Mouse (Mus musculus) intestine, embryonic 14.5 days (tissue): ENCODE data around the gene Mboat1. TPM values are rescaled to one million over a fixed set of nuclear protein-coding genes. Genes with fewer than 3 reads are reported as not detected.

Experiments used
- ATAC-seq: fragments of 200-750 bp; cut with Nextera tagmentation; replicated peaks from 2 replicates; pipeline ENCODE4 v1.8.0; 2017; ENCODE audit warnings: low read depth, moderate number of reproducible peaks, moderate TSS enrichment, moderate library complexity; ENCODE audit not compliant: low FRiP score, low TSS enrichment
- DNase-seq: peaks from one replicate; pipeline ENCODE4 v3.0.0-alpha.2; 2018; ENCODE audit warnings: low spot score
- H3K27ac ChIP-seq: fragments of 300-500 bp; sonication (generic); 2 replicates; pipeline ENCODE4 v1.5.1; 2014; ENCODE audit warnings: low read depth, mild to moderate bottlenecking, control low read depth
- H3K27me3 ChIP-seq: fragments of 300-500 bp; sonication (generic); replicated peaks from 2 replicates; pipeline ENCODE4 v1.6.1; 2014; ENCODE audit warnings: low read length, control low read depth; ENCODE audit not compliant: control insufficient read depth, insufficient read depth
- H3K36me3 ChIP-seq: fragments of 300-500 bp; sonication (generic); 2 replicates; pipeline ENCODE4 v1.6.1; 2014; ENCODE audit warnings: low read length, control low read depth; ENCODE audit not compliant: control insufficient read depth, insufficient read depth
- H3K4me1 ChIP-seq: fragments of 300-500 bp; sonication (generic); replicated peaks from 2 replicates; pipeline ENCODE4 v1.6.1; 2014; ENCODE audit warnings: low read length, control low read depth, mixed read lengths; ENCODE audit not compliant: control insufficient read depth, insufficient read depth
- H3K4me2 ChIP-seq: fragments of 300-500 bp; sonication (generic); 2 replicates; pipeline ENCODE4 v1.6.1; 2014; ENCODE audit warnings: low read length
- H3K4me3 ChIP-seq: fragments of 300-500 bp; sonication (generic); 2 replicates; pipeline ENCODE4 v1.5.1; 2014; ENCODE audit warnings: low read depth, low read length, control low read depth, mixed read lengths
- H3K9ac ChIP-seq: fragments of 300-500 bp; sonication (generic); 2 replicates; pipeline ENCODE4 v1.6.1; 2014; ENCODE audit warnings: mild to moderate bottlenecking, low read length
- H3K9me3 ChIP-seq: fragments of 300-500 bp; sonication (generic); 2 replicates; pipeline ENCODE4 v1.6.1; 2016; ENCODE audit warnings: low read length, control low read depth; ENCODE audit not compliant: control insufficient read depth
- WGBS: fragments of 180-500 bp; shearing (Covaris S2); extraction: QIAGEN DNeasy Blood & Tissue Kit; methylation state at CpG from one replicate; pipeline ENCODE4 v1.1.7; 2014; 5-methylcytosine and 5-hydroxymethylcytosine counted together
- polyA plus RNA-seq: library from polyadenylated mRNA; unstranded; fragments of >200 nt; fragmentation: Nextera tagmentation; extraction: Ambion mirVana; gene quantifications from 2 replicates; pipeline ENCODE4 v1.2.1, GENCODE M21; 2014

Gene Mboat1
- 49.4 and 49.6 TPM in 2 replicates for polyA plus RNA-seq

GRCm38 (mm10) chr13:30136243-30136922 is at the start of gene Mboat1:
TSS of gene Mboat1 (plus strand) at chr13:30136489.
- H3K9ac ChIP-seq: peak within 1 kb of the TSS; percentile 68
- H3K4me2 ChIP-seq: peak within 1 kb of the TSS; percentile 92
- H3K4me3 ChIP-seq: peak within 1 kb of the TSS; percentile 67
- no peaks in the 10 kb centered on the region for H3K4me1 ChIP-seq
- ATAC-seq (peak; percentile 93), DNase-seq (peak; percentile 86)
- no peaks in the 10 kb centered on the region for H3K9me3 ChIP-seq
- H3K27ac ChIP-seq: peak within 1 kb of the TSS; percentile 60; the same call in 1 of the 2 replicates
- under 1% methylated on average over 55 of the region's 55 CpGs for WGBS
- H3K36me3 ChIP-seq: no peaks in the 10 kb centered on the region
- H3K27me3 ChIP-seq: no peaks in the 10 kb centered on the region

GRCm38 (mm10) chr13:30093086-30093485 is 43.2 kb upstream of the Mboat1 start:
- no peaks in the 10 kb centered on the region for H3K36me3 ChIP-seq
- DNase-seq: no peak

GRCm38 (mm10) chr13:30095851-30096250 is 40.4 kb upstream of the Mboat1 start:
- no peak for DNase-seq

More at GRCm38 (mm10) chr13:30093086-30093485, 43.2 kb upstream of the Mboat1 start:
- H3K4me3 ChIP-seq: no peak overlapping the region
- H3K27me3 ChIP-seq: no peaks in the 10 kb centered on the region
- WGBS: 52% methylated on average over 2 of the region's 2 CpGs
- no peak overlapping the region for H3K9ac ChIP-seq
- no peak for ATAC-seq
- H3K4me1 ChIP-seq: no peaks in the 10 kb centered on the region
- H3K4me2 ChIP-seq: no peak overlapping the region
- no peaks in the 10 kb centered on the region; the same call in 1 of the 2 replicates for H3K9me3 ChIP-seq
- H3K27ac ChIP-seq: no peak overlapping the region

GRCm38 (mm10) chr13:30096536-30096935 is 39.8 kb upstream of the Mboat1 start:
- Histone ChIP-seq H3K4me2 (no peak overlapping the region), H3K4me1 (no peaks in the 10 kb centered on the region), H3K27ac (no peak overlapping the region), H3K9me3 (peaks cover 4% of the 10 kb centered on the region; the same call in 1 of the 2 replicates), H3K4me3 (no peak overlapping the region), H3K36me3 (no peaks in the 10 kb centered on the region), H3K9ac (no peak overlapping the region), H3K27me3 (no peaks in the 10 kb centered on the region)
- ATAC-seq (no peak), DNase-seq (no peak)
- 56% methylated on average over 4 of the region's 4 CpGs for WGBS

More at GRCm38 (mm10) chr13:30095851-30096250, 40.4 kb upstream of the Mboat1 start:
- Histone ChIP-seq H3K9me3 (peaks cover 4% of the 10 kb centered on the region; the same call in 1 of the 2 replicates), H3K4me3 (no peak overlapping the region), H3K4me1 (no peaks in the 10 kb centered on the region), H3K27me3 (no peaks in the 10 kb centered on the region), H3K27ac (no peak overlapping the region), H3K9ac (no peak overlapping the region), H3K4me2 (no peak overlapping the region), H3K36me3 (no peaks in the 10 kb centered on the region)
- ATAC-seq: no peak
- WGBS: 84% methylated on average over 4 of the region's 4 CpGs

GRCm38 (mm10) chr13:30109001-30109600 is 27.2 kb upstream of the Mboat1 start:
- H3K27ac ChIP-seq: no peak overlapping the region
- ATAC-seq: peak; percentile 88
- DNase-seq: no peak

GRCm38 (mm10) chr13:30115792-30116191 is 20.5 kb upstream of the Mboat1 start:
- Histone ChIP-seq H3K4me1 (no peaks in the 10 kb centered on the region), H3K4me3 (no peak overlapping the region), H3K4me2 (no peak overlapping the region), H3K27ac (no peak overlapping the region), H3K36me3 (no peaks in the 10 kb centered on the region), H3K9me3 (no peaks in the 10 kb centered on the region), H3K9ac (no peak overlapping the region), H3K27me3 (no peaks in the 10 kb centered on the region)
- DNase-seq (no peak), ATAC-seq (no peak)
- WGBS: 84% methylated on average over 5 of the region's 5 CpGs

More at GRCm38 (mm10) chr13:30109001-30109600, 27.2 kb upstream of the Mboat1 start:
- H3K36me3 ChIP-seq: no peaks in the 10 kb centered on the region
- no peaks in the 10 kb centered on the region for H3K27me3 ChIP-seq
- H3K4me1 ChIP-seq: no peaks in the 10 kb centered on the region
- no peaks in the 10 kb centered on the region for H3K9me3 ChIP-seq
- no peak overlapping the region for H3K4me3 ChIP-seq
- H3K9ac ChIP-seq: no peak overlapping the region
- no peak overlapping the region for H3K4me2 ChIP-seq
- WGBS: 62% methylated on average over 4 of the region's 4 CpGs

GRCm38 (mm10) chr13:30136923-30137629 is 787 bp downstream of the Mboat1 start:
- peak; percentile 1; the same call in 1 of the 2 replicates for ATAC-seq
- peak overlapping the region; percentile 92 for H3K4me2 ChIP-seq
- no peaks in the 10 kb centered on the region for H3K4me1 ChIP-seq
- H3K9ac ChIP-seq: peak overlapping the region; percentile 68
- H3K9me3 ChIP-seq: no peaks in the 10 kb centered on the region
- no peaks in the 10 kb centered on the region for H3K27me3 ChIP-seq
- WGBS: 32% methylated on average over 13 of the region's 13 CpGs
- H3K36me3 ChIP-seq: no peaks in the 10 kb centered on the region
- H3K4me3 ChIP-seq: peak overlapping the region; percentile 67
- DNase-seq: peak; percentile 55
- peak overlapping the region; percentile 60; the same call in 1 of the 2 replicates for H3K27ac ChIP-seq

- ATAC-seq (no peak), DNase-seq (no peak)
- no peaks in the 10 kb centered on the region for H3K27me3 ChIP-seq
- H3K9me3 ChIP-seq: no peaks in the 10 kb centered on the region
- peak overlapping the region; percentile 92 for H3K4me2 ChIP-seq
- peak overlapping the region; percentile 67 for H3K4me3 ChIP-seq
- H3K4me1 ChIP-seq: no peaks in the 10 kb centered on the region
- no peak overlapping the region for H3K9ac ChIP-seq
- no peaks in the 10 kb centered on the region for H3K36me3 ChIP-seq
- peak overlapping the region; percentile 60; the same call in 1 of the 2 replicates for H3K27ac ChIP-seq
- 65% methylated on average over 6 of the region's 6 CpGs for WGBS
Observed at GRCm38 (mm10) chr13:30137951-30138350, 1.7 kb downstream of the Mboat1 start.
